Mouse (Mus musculus) cerebellum, adult 11-12 months (tissue): ENCODE data around the gene Ncapd3.

Experiments
- DNase-seq: peaks from one replicate; pipeline ENCODE4 v3.0.0; 2022

The Ncapd3 gene

DNA sequence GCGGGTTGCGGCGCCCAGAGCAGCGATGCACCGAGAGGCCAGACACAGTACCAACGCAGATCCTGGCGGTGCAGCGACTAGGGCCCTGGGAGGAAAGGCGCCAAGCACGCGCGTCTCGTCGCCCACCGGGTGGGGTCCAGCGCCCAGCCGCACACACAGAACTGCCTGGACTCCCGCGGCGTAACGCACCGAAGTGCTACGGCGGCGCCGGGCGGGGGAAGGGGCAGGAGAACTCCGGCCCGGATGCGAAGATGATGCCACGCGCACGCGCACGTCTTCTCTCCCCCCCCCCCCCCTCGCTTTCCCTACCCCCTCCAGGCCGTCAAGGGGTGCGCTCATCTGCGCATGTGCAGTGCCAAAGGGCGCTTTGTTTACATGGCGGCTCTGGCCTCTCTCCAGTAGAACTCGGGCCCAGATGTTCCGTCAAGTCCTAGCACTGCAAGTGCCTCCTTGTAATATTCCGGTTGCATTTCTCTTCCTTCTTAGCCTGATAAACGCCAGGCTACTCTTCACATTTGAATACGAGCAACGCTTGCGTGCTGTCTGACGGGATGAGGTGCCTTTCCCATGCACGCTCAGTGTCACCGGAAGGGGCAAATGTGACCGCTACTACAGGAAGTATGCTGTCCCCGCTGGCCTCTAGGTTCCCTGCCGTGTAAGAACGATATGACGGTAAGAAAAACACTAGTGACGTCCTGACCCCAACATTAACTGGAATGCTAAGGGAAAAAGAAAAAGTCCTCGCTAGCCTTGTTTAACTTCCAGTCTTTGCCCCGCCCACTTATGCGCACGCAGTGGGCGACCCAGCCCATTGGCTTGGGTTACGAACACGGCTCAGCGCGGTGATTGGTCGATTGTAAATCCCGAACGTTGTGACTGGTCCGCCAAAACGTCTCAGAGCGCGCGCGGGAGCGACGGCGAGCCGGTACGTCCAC lies at the start of gene Ncapd3, which contains the start of gene Vps26b:
Gene Ncapd3, plus strand, starts transcription at position 348 of the 935 bp plus-strand sequence.
Gene Vps26b, minus strand, starts transcription at position 238 of the 935 bp plus-strand sequence.
- DNase-seq, result peak; percentile 96

DNA sequence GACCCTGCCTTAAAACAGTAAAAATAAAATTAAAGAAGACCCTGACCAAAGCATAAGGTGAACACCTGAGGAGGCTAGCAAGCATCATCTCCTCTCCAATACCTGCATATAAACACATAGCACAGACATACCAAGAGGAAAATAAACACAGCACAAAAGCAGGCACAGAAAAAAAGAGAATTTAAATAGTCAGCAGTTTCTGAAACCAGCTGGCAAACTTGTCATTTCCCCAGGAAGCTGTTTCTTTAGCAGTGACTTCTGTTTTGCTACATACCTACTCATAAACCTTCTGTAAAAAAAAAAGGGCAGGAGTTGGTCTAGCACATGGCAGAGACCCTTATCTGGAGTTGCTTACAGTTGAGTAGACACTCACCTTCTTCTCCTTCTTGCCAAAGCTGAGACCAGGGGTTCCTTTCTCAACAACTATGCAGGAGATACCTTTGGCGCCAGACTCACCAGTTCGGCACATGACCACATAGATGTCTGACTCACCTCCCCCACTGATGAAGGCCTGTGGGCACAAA lies 44.8 kb upstream of the Ncapd3 start:
- DNase-seq, result no peak

DNA sequence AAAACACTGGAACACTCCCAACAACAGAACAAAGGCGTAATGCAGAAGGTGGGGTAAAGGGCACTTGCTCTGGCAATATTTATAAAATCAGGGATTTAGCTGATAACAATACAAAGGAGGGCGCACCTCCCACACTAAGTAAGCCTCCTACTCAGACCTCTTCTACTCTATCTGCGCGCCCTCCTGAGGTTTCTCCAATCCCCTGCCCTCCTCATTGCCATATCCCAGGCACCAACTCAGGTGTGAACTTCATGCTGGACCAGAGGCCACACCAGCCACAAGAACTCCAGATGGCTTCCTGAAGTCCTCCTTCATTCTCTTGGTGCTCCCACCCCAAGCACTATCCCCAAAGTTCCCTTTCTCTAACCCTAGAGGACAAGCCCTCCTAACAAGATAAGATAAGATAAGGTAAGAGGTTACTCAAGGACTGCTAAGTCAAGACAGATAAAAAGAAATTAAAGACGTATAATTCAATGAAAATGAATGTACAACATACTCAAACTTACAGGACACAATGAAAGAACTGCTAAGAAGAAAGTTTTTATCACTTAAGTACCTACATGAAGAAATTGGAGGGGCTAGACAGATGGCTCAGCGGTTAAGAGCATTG lies 44.2 kb upstream of the Ncapd3 start:
- no peak for DNase-seq

DNA sequence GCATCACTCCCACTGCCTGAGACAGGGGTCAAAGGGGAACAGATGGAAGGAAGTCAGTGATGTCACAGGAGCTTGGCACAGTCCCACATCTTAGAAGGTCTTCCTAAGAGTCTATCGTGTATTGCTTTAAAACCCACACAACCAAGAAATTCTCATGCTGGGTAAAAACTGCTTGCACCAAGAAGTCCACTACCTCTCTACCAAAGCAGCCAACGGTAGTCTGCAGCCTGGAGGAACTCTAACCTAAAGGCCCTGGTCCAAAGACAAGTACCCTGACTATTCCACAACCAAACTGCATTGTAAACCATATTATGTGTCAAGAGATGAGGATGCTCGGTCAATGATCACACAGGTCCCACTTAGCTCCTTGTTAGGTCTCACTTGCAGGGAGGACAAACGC lies 39.8 kb upstream of the Ncapd3 start:
- DNase-seq, result no peak

DNA sequence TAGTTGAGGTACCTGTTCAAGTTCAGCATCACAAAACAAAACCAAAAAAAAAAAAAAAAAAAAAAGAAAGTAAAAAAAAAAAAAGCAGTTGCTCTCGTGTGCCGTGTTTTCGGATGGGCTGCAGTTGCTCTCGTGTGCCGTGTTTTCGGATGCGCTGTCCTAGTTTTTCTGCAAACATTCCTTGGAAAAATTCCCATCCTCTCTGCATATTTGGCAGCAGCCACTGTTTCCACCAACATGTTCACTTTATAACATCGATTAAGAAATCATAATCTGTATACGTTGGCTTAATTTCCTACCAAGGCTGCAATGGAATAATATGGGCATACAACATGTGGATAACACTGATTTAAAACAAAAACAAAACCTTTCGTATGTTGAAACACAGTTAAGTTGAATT lies 36.9 kb upstream of the Ncapd3 start:
- DNase-seq, result no peak

DNA sequence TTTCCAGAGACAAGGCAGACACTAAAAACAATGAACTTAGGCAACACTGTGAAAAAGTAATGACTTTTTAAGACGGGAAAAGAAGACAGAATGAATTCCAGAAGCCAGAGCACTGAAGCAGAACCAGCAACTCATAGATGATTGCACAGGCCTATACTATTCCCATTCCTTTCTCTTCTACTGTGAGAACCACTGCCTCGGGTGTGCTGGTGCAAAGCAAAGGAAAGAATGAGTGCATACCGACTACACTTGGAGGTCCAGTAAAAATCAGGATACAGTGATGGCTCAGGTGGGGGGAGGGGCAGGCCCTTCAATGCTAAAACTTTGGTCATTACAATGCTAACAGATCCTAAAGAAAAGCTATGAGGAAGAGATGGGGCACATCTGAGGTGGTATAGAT lies 36.1 kb upstream of the Ncapd3 start:
- no peak for DNase-seq

DNA sequence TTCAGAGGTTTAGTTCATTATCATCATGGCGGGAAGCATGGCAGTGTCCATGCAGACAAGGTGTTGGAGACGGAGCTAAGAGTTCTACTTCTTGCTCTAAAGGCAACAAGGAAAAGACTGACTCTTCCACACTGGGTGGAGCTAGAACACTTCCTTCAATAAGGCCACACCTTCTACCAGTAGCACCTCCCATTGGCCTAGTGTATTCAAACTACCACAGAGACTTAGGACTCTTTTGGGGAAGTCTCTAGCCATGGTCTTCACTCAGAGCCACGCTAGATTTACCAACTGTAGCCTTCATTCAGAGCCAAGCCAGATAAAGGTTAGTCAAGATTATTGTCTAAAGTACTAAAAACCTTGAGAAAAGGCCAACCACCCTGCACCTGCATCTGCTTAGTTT lies 32.9 kb upstream of the Ncapd3 start:
- DNase-seq, result no peak

DNA sequence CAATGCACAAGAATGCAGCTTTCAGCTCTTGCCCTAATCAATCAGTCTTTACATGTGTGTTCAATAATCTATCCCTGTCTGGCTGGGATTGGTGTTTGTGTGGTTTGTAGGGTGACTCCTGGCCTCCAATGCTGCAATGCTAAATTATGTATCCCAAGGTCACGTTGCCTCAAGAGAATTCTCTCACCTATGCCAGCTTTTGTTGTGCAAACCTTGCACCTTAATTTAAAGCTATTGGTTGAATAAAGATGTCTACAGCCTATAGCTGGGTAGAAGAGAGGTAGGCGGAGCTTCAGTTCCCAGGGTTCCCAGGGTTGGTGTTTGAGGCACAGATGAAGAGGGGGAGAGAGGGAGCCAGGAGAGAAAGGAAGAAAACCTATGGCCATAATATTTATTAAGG lies 32.5 kb upstream of the Ncapd3 start:
- DNase-seq, result no peak

DNA sequence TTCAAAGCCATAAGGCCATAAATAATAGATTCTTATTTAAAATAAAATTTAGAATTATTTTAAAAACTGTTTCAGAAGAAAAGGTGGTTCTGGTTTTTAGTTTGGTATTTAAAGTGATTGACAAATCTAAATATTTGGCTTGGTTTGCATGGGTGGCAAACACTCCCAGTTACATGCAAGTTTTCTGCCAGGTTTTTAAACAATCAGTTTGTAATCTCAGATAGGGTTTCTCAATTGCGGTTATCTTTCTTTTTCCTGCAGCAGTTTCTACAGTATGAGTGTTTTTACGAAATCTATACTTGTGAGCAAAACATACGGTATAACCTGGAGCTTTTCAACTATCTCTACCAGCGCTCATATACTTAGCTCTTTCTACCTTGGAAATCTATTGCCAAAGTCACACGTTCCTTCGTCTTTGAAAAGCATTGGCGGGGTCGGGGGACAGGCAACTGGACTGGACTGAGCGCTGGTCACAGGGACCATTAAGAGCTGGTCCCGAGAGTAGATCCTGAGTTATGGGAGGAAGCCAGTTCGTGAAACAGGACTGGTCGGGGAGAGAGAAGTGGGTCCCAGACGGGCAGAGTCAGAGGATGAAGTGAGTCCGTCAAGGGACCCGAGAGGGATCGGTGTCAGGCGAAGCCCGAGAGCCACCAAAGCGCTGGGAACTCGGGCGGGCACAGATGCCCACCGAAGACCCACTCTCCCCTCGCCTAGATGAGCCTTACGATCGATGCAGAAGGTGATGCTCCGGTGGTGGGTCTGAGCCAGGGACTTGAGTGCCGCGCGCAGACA lies 31.1 kb upstream of the Ncapd3 start:
- no peak for DNase-seq

DNA sequence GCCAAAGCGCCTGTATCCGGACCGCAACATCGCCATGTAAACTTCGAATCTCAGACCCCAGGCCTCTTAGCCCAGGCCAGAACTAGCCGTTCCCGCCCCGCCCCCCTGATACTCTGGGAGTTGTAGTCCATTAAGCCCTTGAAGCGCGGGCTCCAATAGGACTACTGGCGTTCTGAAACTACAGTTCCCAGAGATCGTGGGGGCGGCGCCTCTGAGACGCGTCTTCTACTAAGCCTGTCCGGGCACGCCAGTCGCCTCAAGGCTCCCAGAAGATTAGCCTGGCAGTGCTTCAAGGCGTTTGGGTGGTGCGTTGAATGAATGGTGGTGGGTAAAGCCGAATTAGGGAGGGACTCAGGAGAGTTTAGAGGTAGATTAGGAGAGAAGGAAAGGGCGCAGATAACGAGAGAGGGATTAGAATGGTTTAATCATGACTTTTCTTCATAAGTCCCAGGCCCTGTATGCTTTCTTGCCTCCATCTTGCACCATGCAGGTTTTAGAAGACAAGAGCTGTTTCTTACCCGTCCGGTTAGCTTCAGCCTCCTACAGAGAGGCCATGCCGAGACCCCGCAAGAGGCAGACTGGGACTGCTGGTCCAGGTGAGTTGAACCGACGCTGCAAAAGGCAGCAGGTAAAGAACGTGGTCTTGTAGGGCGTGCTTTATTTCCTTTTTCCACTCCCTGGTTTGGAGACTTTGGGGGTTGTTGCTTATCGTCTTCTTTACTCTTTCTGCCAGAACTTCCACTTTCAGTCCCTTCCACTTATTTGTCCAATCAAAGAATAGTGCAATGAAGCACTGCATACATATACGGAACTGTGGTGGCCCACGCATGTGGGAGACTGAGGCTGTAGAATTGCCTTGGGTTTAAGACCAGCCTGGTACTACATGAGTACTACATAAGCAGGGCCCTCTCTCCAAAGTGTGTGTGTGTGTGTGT lies 30.2 kb upstream of the Ncapd3 start, which contains the start of the genes Acad8 and Thyn1:
Gene Acad8, minus strand, starts transcription at position 106 of the 935 bp plus-strand sequence.
Gene Thyn1, plus strand, starts transcription at position 250 of the 935 bp plus-strand sequence.
- peak; percentile 96 for DNase-seq

DNA sequence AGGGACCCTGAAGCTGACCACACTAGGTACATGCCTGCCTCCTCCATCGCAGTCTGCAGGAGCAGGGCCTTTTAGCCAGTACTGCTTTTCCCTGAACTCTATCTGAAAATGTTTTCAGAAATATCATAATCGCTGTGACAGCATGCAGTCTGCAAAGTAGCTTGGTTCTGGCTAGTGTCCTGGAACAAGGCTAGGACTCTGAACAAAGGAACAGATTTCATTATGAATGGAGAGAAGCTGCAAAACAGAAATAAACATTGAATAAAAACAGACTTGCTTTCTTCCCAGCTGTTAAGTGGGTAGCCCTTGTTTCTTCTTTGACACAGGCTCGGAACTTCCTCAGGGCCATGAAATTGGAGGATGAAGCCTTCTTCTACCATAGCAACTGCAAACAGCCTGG lies 24.7 kb upstream of the Ncapd3 start:
- no peak for DNase-seq

DNA sequence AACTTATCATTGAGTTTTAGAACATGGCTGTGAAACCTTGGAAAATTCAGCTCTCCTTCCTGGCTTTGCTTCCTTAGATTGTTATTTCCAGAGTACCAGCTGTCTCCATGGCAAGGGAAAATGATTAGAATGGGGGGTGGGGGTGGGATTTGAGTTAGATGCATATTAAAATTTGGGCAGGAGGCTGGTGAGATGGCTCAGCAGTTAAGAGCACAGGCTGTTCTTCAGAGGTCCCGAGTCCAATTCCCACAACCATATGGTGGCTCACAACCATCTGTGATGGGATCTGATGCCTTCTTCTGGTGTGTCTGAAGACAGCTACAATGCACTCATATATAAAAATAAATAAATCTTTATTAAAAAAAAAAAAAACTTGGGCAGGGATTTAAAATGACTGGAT lies 24.0 kb upstream of the Ncapd3 start:
- DNase-seq, result no peak

DNA sequence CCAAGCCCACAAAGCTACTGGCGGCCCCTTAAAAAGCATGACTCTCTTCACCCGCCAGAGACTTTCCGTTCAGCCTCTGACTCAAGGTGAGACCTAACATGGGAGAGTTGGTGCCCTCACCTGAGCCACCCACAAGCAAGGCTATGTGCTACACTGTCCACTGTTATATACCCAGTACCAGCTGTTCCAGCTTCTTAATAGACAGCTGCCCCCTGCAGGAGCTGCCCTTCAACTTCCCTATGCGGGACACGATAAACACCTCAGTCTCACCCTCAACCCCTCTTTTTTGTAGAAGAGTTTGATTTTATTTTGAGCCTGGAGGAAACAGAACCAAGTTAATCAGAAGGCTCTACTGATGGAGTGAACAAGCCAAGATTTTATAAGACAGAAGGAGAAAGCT lies 23.1 kb upstream of the Ncapd3 start:
- DNase-seq, result no peak

DNA sequence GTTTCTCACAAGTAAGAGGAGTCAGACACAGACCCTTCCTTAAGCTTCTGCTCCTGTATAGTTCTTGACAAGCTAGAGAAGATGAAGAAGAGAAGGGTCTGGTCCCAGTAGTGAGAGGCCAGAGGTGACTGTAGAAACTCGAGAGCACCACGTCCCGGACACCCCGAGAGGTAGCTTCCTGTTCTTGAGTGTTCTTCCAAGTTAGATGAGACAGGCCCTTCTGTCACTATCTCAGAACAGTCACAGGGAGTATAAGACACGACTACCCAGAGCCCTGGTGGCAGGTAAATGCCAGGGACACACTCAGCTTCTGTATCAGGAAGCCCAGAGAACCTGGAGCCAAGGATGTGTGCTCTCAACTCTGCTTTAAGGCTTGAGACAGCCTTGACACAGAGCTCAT lies 20.7 kb upstream of the Ncapd3 start:
- DNase-seq, result no peak

DNA sequence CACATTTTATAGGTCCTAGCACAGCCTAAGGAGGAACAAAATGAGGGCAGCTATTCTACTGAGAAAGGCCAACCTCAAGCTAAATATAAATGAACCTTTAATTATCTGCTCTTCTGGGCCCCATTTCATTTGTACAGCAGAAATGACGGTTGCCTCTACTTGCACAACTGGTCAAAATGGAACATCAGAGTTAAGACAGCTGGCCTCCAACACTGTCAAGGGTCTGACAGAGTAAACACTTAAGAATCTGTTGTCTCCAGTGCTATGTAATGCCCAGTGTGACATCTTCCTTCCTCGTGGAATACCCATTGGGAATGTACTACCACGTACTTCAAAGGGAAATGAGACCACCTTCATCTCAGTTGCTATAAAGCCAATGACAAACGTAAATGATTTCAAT lies 18.4 kb upstream of the Ncapd3 start:
- DNase-seq, result no peak

DNA sequence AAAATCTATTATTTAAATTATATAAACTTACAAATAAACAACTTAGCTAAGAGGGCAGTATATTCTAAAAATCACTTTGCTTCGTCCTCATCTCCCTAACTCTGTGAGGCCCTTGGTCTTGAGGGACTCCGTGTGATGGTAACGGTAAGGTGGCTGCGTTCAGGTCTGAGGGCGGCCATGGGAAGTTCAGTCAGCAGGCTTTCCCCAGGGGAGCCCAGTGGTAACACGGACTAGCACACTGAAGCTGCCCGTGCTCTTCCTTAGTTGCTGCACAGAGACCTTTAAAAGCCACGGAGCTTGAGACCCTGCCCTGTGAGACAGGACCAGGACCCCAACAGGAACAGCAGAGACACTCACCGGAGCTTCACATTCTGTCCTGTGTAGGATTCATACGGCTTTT lies 11.0 kb upstream of the Ncapd3 start:
- no peak for DNase-seq

DNA sequence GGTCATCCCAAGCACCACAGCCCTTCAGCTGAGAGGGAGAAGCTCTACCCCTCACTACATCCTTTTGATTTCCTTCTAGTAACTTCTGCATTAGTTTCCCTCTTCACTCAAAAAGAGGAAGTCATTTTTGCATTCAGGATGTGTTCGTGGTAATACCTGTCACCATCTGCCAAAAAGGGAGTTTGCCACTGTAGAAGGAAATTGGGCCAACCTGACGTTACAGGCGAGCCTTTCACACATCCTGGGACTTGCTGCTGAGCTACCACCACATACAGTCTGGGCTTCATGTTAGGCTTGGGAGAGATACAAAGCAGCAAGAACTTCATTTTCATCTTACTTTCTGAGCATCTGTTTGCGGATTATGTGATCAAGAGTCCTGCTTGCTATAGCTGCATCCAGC lies 6.3 kb upstream of the Ncapd3 start:
- DNase-seq, result no peak

DNA sequence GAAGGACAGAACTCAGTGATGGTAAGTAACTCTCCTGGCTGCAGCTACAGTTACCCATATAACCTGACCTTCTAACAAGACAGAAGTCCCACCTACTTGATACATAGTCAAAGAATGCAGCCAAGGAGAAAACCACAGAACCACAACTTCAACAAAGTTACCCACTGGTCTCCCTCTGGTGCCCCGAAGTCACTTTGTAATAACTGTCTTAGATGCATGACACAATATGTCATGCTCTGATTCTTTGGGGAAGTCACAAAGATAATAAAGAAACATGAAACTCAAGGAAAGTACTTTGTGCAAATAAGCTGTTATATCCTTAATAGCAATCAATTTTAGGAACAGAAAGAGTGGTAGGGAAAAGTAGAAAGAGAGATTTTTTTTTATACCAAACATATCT lies 3.3 kb upstream of the Ncapd3 start:
- no peak for DNase-seq

DNA sequence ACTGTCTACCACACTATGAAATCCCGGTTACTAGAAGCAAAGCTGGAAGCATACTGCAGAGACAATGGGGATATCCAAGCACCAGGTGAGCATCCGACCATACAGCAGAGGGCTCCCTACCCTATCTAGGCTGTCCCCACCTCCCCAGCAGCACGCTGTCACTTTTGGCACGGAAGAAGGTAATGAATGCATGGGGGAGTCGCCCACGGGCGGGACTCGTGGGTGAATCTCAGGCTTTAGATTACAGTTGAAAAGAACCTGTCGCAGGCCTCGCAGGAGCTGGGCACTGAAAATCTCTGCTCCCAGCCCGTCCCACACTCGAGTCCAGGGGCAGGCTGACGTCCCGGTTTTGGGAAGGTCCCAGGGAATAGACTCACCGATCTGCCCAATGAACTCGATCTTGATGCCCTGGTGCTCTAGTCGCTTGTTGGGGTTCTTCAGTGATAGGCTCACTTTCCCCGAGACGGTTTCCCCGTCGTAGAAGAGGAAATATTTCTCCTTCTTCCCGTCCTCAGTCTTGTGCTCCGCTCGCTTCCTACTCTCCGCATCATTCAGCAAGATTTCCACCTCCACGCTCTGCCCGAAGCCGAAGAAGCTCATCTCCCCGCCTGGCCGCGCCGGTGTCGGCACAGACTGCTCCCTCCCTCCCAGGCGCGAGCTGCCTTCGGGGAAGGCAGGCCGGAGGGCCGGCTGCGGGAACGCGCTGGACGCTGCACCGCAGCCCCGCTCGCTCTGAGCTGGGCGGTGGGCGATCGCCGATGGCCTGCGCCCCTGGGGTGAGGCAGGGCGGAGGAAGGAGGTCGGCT lies 750 bp upstream of the Ncapd3 start:
- DNase-seq, result peak; percentile 78

DNA sequence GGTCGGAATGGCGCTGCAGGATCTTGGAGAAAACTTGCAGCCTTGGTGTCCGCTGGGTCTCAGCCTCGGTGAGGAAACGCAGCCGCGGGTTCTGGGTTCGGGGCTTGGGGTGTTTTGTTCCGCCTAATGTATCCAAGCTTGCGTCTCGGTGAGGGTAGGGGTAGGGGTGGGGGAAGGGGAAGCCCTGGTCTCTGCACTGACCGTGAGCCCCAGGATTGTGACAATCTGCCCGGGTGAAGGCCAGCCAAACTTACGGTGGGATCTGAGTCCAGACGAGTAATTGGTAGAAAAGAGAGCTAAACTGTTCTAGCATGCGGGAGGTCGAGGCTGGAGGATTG lies 757 bp downstream of the Ncapd3 start:
- DNase-seq, result no peak

DNA sequence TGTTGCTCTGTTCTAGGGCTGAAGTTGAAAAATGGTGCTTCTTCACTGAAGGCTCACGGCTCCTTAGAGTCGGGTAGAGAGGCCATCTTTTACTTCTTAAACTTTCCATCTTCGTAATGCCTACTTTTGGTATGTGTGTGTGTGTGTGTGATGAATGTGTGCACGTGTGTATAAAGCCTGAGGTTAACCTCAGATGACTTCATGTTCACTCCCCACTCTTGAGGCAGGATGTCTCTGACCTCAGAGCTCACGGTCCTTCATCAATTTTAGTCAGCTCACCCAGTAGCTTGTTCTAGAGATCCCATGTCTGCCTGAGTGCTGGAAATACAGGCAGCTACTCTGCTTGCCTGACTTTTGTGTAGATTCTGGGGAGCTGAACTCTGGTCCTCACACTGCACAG lies 13.9 kb downstream of the Ncapd3 start:
- no peak for DNase-seq
